Mouse (Mus musculus): ENCODE results near the gene Ntmt1.

Ntmt1 gene

DNA sequence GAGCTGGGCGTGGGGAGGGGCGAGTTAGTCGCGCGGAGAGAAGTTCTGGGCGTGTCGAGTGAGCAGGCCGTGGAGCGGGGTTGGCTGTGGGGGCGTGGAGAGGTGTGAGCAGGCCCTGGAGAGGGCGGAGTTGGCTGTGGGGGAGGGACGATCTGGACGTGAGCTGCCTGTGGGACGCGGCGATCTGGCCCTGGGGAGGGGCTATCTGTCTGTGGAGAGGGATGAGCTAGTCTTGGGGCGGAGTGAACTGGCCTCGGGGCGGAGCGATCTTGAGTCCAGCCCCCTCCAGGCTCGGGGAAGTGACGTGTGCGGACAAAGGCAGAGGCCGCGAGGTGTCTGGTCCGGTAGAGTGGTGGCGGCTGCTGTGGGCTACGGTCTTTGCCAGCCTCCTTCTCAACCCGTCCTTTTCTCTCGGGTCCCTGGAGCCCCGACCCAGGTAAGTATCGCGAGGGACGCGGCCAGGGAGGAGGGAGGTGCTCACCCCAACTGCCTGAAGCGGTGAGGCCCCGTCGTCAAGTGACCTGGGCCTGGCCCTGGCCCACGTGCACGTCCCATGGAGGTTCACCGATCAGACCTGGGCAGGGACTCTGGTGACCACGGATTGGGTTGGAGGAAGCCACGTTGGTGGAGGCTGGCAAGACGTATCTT is at the start of gene Ntmt1:
Ntmt1 (plus strand) TSS at position 179 of the 648 bp plus-strand sequence.
- peak; percentile 100 for DNase-seq (ENCODE audit: low read depth, low spot score)

DNA sequence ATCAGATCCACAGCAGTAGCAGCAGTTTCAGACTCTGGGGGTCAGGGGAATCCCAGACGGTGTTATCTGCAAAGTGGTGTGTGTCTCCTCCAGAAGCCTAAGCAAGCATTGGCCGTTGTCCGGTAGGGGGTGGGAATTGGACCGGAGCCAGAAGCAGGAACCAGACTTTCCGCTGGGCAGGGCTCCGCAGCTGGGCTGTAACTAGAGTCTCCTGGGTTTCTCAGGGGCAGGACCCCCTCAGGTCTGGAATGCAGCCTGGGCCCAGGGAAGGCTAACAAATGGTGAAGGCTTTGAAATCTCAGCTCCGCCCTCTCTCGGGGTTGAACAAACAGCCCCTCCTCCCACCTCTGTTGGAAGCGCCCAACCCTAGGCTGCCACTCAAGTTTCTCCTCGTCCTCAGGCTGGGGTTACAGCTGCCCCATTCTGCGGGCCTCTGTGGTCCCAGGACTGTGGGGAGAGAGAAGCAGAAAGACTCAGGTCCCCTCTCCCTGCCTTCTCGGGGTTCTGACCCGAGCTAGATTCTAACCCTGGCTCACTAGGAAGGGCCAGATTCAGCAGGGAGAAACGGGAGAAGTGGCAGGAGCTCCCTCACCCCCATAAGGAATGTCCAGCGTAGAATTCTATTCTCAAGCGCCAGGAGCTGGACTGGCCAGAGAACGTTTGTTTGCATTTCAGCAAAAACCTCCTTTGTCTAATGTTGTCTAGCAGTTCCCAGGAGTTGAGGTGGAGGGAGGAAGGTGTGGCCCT is 49.1 kb upstream of the Ntmt1 start:
- DNase-seq (ENCODE audit: low read depth, low spot score): peak; percentile 96

- DNase-seq (ENCODE audit: low read depth, low spot score): no peak
These were observed 48.6 kb upstream of the Ntmt1 start for GRCm38 (mm10) chr2:30759088-30759374.

GRCm38 (mm10) chr2:30759442-30759841 is 48.2 kb upstream of the Ntmt1 start:
- DNase-seq (ENCODE audit: low read depth, low spot score): no peak

DNA sequence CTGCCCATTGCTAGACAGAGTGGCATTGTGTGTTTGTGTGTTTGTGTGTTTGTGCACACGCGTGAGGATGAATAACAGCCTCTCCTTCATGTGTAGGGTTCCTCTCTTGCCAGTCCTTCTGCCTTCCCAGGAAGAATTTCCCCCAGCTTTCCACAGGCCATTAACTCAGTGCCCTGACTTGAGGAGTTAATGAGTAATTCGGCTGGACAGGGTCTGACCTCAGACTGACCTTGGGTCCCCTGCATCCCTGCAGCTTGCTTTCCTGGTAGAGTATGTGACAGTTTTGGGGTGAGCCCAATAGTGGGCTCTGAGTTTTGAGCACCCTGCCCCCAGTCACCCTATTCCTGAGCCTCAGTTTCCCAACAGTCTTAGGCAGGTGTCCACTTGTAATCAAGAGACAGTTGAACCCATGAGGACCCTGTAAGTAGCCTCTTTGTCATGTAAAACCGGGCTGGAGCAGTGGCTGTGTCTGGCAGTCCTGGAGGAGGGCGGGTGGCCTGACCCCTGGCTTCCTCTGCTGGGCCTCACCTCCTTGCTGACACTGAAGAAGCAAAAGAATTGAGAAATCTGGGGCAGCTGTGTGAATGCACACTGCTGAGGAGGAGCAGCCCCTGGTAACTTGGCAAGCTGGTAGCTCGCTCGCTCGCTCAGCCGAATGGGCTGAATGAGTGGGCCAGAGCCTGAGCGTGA is 47.6 kb upstream of the Ntmt1 start:
- DNase-seq (ENCODE audit: low read depth, low spot score): peak; percentile 53

- DNase-seq (ENCODE audit: low read depth, low spot score): peak; percentile 67
These were observed 46.9 kb upstream of the Ntmt1 start for GRCm38 (mm10) chr2:30760706-30761105.

DNA sequence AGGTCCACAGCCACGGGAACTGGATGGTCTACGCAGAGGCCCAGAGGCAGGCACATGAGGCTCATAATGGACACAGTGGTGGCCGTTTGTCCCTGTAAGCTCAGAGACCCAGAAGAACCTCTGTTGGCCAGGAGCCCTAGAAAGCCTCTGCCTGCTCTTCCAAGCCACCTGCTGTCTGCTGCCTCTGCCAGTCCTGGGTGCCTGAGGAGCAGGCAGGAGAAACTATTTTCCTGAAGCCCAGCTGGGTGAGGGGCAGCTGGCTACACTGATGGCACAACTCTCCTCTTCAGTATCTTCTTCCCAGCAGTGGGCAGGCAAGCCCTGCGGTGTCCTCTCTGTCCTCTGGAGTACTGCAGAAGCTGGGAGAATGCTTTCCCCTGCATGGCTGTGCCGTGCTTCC is 41.2 kb upstream of the Ntmt1 start:
- no peak for DNase-seq (ENCODE audit: low read depth, low spot score)

GRCm38 (mm10) chr2:30767626-30768240 is 39.9 kb upstream of the Ntmt1 start:
- no peak for DNase-seq (ENCODE audit: low read depth, low spot score)

GRCm38 (mm10) chr2:30768529-30768928 is 39.1 kb upstream of the Ntmt1 start:
- DNase-seq (ENCODE audit: low read depth, low spot score): no peak

DNA sequence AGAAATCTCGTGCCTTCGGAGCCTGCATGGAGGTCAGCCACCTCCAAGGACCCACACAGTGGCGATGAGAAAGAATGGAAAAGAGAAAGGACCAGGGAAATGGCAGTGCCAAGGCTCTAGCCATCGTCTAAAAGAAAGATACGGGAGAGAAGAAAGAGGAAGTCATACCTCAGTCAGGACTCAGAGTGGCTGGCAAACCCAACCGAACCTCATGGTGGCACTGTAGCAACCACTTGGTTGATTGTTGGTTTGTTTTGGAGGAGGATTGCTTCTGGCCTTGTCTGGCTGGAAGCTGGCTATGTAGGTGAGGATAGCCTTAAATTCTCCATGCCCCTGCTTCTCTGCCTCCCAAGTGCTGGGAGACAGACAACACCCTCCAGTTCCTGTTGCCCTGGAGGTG is 38.4 kb upstream of the Ntmt1 start:
- DNase-seq (ENCODE audit: low read depth, low spot score): no peak

GRCm38 (mm10) chr2:30771368-30771805 is 36.2 kb upstream of the Ntmt1 start:
- no peak for DNase-seq (ENCODE audit: low read depth, low spot score)

GRCm38 (mm10) chr2:30771806-30772460 is 35.7 kb upstream of the Ntmt1 start:
- no peak for DNase-seq (ENCODE audit: low read depth, low spot score)

GRCm38 (mm10) chr2:30772581-30773312 is 34.9 kb upstream of the Ntmt1 start:
- DNase-seq (ENCODE audit: low read depth, low spot score): no peak

- no peak for DNase-seq (ENCODE audit: low read depth, low spot score)
These were observed 34.2 kb upstream of the Ntmt1 start for GRCm38 (mm10) chr2:30773313-30774005.

- no peak for DNase-seq (ENCODE audit: low read depth, low spot score)
These were observed 31.7 kb upstream of the Ntmt1 start for GRCm38 (mm10) chr2:30775955-30776354.

DNA sequence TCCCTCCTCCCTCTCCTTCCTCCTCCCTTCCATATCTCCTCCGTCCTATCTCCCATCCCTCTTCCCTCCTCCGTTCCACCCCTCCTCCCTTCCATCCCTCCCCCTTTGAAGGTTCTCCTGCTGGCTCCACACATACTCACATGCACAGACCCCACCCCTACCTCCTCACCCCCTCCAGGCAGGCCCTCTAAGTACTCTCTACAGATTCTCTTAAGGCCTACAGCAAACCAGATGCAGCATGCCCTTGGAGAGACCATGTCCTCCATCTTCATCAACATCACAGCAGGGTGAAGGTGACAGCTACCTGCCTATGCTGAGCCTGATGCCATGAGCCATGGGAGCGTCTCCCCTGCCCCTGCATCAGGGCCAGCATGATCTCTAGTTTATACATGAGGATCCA is 30.4 kb upstream of the Ntmt1 start:
- no peak for DNase-seq (ENCODE audit: low read depth, low spot score)

DNA sequence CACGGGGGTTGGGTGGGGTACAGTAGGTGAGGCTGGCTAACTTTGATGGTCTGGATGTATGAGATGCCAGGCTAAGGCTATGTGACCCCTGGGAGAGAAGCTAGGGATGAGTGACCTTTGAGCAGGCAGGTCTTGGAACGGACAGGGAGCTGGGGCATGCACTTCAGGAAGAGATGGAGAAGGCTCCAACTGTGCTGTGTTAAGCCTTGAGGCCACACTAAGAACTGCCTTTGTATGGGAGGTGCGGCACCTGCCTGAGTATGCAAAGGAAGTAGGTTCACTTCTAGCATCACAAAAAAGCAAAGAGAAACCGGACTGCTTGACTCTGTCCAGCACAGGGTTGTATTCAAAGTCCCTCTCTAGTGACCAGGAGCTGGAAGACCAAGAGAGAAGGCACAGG is 29.4 kb upstream of the Ntmt1 start:
- no peak for DNase-seq (ENCODE audit: low read depth, low spot score)

DNA sequence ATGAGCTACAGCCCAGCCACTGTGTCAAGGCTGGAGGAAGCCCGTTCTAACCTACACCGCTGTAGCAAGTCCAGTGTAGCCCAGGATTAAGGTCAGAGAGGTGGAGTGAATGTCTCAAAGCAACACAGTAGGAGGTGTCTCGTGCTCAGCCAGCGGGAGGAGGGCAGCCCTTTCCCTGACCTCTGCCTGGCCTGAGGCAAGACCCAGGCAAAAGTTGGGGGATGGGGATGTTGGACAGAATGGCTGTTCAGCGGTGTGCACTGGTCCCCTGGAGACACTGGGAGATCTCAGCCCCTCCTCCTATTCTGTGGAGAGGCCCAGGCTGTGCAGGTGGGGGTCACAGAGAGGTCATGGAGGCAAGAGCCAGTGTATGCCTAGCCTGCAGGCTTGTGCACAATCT is 28.4 kb upstream of the Ntmt1 start:
- DNase-seq (ENCODE audit: low read depth, low spot score): peak; percentile 83

GRCm38 (mm10) chr2:30782312-30783290 is 25.0 kb upstream of the Ntmt1 start:
- DNase-seq (ENCODE audit: low read depth, low spot score): no peak
